Mouse (Mus musculus) liver, embryonic 13.5 days (tissue): Measurements from ENCODE around the gene Lrig2. TPM values are rescaled to one million over a fixed set of nuclear protein-coding genes. Genes with fewer than 3 reads are reported as not detected.

Experiments
- polyA plus RNA-seq: library from polyadenylated mRNA; unstranded; fragments of >200 nt; fragmentation: Nextera tagmentation; extraction: Ambion mirVana; gene quantifications from 2 replicates; pipeline ENCODE4 v1.2.1, GENCODE M21; 2015

Gene Lrig2
- polyA plus RNA-seq, 1 experiment from 2014 or later = 2.8 TPM

Other genes with a start within 250 kb of the Lrig2 start
- 81.9 and 106 TPM in 2 replicates for gene Slc16a1, start 126.8 kb upstream of the Lrig2 start, polyA plus RNA-seq